Mouse (Mus musculus) fibroblast of lung, adult 2 months (primary cell): ENCODE measurements at regions not wholly inside any gene's neighbourhood (a gene's known extent, or its start where the extent isn't known, plus 50 kb on each side); places are given as distances from the start of the nearest gene placed in this dataset.

Experiments
- DNase-seq: peaks from one replicate; pipeline ENCODE4 v3.0.0-alpha.2; 2011; ENCODE audit warnings: low read depth

GRCm38 (mm10) chr13:117334125-117334524, 113.2 kb upstream of the Gm17509 start:
- DNase-seq: peak; percentile 27

DNA sequence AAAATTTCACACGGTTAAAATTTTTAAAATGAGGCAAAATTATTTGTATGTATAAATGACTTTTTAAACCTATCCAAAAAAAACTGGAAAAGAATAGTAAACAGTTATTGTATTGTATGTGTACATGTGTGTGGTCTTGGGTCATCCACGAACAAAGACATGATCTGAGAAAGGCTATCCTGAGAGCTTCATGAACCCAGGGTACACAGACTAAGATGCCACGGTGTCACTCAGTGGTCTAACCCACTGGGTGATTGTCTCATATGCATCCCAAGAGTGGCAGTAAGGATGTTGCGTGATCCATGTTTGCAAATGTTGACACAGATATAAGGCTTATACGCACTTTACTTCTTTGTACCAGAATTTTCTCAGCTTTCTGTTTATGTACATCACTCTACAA, 113.7 kb upstream of the Gm17509 start:
- DNase-seq: no peak

DNA sequence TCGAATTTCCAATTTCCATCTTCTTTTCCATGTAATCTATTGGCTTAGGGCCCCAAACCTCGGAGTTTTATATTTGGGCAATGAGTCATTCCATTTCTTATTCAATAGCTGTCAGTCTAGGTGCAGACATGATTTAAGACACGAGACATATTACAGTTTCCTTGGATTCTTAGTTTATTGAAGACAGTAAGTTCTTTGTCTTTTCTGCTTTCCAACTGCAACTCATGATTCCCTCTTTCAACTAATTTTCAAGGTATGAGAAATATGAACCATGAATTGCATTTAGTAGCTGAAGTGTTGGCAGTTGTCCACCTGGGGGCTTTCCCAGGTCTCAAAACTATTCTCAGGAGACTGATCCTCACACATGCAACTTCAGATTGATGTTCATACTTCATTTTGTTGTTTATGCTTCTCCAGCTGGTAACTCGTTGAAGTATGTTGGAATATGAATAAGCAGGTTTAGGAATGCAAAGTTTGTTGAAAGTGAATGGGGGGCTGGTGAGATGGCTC, 160.3 kb upstream of the Gm17509 start:
- peak; percentile 81 for DNase-seq

DNA sequence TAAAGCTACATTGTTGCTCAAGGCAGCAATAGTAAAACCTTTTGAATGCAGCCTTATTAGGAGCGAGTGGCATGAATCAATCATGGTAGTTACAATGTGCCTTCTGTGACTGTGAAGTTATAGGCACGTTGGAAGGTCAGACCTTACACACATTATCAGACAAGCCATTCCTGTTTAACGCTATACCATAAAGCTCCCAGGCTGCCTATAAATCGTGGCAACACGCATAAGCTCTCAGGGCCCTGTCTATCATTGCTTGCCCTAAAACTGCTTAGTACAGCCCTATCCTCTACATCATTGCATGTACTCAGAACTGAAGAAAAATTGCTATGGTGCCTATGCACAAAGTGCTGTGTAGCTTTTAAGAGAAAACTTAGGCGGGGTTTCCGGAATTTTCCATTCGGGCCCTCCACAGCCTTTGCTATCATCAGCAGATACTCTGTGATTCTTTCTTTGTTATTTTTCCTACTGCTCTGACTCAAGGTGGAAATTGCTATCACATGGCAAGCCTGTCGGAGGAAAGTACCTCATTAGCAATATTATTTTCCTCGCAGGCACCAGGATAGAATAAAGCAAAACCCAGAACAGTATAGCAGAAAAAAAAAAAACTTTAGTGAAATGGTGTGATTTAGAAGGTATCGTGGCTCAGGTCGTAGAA, 162.7 kb upstream of the Gm17509 start:
- DNase-seq: no peak

DNA sequence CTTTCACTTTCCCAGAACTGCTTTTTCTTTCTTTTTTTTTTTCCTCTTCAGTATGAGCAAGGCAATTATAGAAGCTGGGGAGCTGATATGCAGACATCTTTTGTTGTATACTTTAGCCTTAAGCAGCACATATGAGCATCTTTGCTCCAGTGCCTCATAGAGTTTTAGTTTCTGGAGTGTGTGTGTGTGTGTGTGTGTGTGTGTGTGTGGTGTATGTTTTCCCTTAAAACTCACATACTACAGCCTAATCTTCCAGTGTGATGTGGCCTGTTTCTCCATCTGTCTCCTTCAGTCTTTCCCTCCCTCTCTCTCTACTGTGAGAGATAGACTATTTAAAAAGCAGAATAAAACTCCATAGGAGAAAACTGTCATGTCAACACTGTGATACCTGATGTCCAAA, 169.4 kb upstream of the Gm17509 start:
- DNase-seq: no peak

DNA sequence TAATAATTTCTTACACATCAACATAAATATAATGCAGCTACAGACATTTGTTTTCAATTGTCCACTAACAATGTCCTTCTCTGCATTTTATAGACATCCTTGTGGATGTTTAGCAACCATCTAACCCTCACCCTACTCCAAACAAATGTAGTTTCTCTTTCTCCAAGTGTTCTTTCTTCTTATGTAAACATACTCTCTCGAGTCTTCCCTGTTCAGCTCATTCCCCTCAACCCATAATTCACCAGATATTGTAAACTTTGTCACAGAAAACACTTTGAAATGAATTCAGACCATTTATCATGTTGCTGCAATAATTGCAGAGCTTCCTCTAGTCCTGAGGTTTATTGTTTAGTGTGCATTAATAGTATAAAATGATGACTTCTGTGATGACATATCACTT, 172.6 kb upstream of the Gm17509 start:
- no peak for DNase-seq

- DNase-seq: no peak
These were observed 180.4 kb upstream of the Gm17509 start for GRCm38 (mm10) chr13:117401245-117401644.

- DNase-seq: no peak
These were observed 189.1 kb upstream of the Gm17509 start for GRCm38 (mm10) chr13:117409940-117410339.

DNA sequence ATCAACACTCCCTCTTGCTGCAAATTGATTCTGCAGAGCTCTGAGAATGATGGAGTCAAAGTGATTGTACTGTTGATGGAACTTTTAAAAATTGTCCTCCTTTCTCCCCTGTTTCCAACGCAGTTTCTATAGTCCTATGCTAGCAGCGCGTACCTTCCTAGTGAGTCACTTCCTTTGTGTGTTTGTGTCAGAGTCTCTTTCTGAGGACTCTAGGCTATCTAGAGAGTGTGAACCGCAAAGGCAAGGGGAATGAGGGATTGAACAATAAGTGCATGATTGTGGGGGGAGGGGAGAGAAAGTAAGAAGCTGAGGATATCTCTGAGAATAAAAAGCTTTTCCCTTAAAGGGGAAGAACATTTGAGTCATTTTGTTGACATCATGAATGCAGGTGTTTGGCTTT, 188.5 kb upstream of the Hcn1 start:
- DNase-seq: no peak

DNA sequence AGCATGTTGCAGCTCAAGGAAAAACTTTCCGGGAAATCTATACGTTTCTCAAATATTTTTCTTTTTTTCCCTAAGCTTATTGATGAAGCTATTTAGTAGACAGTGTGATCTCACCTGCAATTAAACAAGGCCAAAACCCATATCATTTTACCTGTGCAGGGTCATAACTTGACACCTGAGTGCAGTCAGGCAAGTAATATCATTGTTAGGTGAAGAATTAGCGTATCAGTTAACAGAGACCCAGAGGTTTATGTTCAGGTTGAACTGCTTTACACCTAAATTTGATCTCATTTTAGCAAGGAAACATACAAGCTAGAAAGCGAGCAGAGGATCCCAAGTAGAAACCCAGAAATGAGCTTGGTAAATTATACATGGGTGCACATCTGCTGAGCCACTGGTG, 178.6 kb upstream of the Hcn1 start:
- no peak for DNase-seq

DNA sequence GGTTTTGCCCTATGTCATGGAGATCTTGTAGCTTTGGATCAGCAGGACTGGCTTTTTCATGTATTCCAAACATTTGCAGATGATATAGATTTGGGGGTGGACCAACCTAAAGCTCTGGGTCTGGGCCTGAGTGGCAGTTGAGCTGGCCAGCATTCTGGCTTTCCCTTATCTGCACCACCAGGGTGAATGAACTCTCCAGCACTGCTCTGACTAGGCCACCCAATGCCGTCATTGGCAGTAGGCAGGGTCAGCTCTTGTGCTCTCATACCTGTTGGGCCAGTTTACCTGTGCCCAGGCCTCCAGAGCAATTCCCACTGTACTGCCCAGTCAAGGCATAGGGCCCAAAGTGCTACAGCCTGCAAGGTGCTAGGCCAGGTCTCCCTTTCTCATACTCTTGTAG, 177.1 kb upstream of the Hcn1 start:
- no peak for DNase-seq

- DNase-seq: peak; percentile 54
These were observed 134.7 kb upstream of the Hcn1 start for GRCm38 (mm10) chr13:117467407-117467806.

DNA sequence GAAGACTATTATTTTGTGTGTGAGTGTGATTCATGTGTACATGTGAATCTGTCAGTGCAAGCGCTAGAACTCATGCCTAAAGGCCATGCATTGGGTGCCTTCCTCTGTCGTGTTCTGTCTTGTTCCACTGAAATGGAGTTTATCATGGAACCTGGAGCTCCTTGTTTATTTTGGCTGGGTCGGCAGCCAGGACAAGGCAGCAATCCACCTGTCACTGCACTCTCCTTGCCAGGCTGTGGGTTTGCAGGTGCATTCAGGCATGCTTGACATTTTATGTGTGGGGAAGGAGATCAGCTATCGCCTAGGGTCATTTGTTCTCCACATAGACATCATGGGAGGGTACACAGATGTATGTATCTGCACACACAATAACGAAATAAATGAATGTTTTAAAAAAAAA, 129.4 kb upstream of the Hcn1 start:
- DNase-seq: no peak

DNA sequence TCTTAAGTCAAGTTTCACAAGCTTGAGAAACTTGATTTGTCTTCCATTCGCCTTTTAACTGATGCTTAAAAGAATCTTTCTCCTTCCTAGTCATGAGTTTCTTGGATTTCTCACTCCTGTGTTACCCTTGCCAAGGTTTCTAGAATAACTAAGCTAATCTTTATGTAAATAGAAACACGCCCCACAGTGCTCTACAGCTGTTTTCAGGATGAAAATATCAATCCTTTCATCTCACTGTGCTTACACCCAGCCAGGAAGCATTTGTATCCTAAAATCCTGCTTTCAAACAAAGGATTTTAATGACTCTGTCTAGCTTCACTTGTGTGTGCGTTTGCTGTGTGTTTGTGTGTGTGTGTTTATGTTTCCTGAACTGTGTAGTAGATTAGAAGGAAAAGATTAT, 119.5 kb upstream of the Hcn1 start:
- DNase-seq: no peak

GRCm38 (mm10) chr13:117508746-117509145, 93.4 kb upstream of the Hcn1 start:
- DNase-seq: no peak

GRCm38 (mm10) chr13:117550108-117550507, 52.0 kb upstream of the Hcn1 start:
- DNase-seq: peak; percentile 19
